Mouse (Mus musculus): Measurements from ENCODE around the gene Fem1b.

GRCm38 (mm10) chr9:62848641-62849040, 36.9 kb upstream of the Fem1b start:
- TF ChIP-seq GATA1 (IDR thresholded peaks at IDR 0.05; ENCODE audit: borderline replicate concordance, low read length) = no peak
- TF ChIP-seq FLI1 (IDR thresholded peaks at IDR 0.05; ENCODE audit: low read length) = no peak

Measured in megakaryocyte, embryonic 14.5 days (primary cell).